Mouse (Mus musculus) spleen, adult 2 months (tissue): ENCODE data around the gene Ficd. TPM values are rescaled to one million over a fixed set of nuclear protein-coding genes. Genes with fewer than 3 reads are reported as not detected.
A peak's percentile ranks its signal among the peaks of the same experiment; 100 is the strongest.
"Not testable (repeated sequence)": the region's sequence is repeated elsewhere in the genome, so short reads cannot be mapped to it uniquely, and the experiment has no call there.

ENCODE experiments used
- DNase-seq, 2 experiments: peaks; one replicate each; pipeline versions ENCODE4 v3.0.0 to v3.0.0-alpha.2; 2012 to 2021; ENCODE audit warnings: low spot score in 2 of 2, low read depth in 1 of 2
- H3K27ac ChIP-seq: fragments of 200-500 bp; 2 replicates; pipeline ENCODE4 v1.5.1; 2012; ENCODE audit warnings: low read length, inconsistent platforms; ENCODE audit not compliant: insufficient read depth
- H3K27me3 ChIP-seq: fragments of 200-500 bp; 2 replicates; pipeline ENCODE4 v1.6.1; 2012; ENCODE audit warnings: mild to moderate bottlenecking, moderate library complexity, low read length, inconsistent platforms; ENCODE audit not compliant: control insufficient read depth, insufficient read depth
- H3K36me3 ChIP-seq: fragments of 200-500 bp; 2 replicates; pipeline ENCODE4 v1.6.1; 2012; ENCODE audit warnings: mild to moderate bottlenecking, low read length, inconsistent platforms; ENCODE audit not compliant: control insufficient read depth, insufficient read depth
- H3K4me1 ChIP-seq: fragments of 200-500 bp; 2 replicates; pipeline ENCODE4 v1.6.1; 2011; ENCODE audit warnings: inconsistent platforms; ENCODE audit not compliant: control insufficient read depth, insufficient read depth, insufficient read length
- H3K4me3 ChIP-seq: fragments of 200-500 bp; 2 replicates; pipeline ENCODE4 v1.5.1; 2011; ENCODE audit warnings: mild to moderate bottlenecking, inconsistent platforms; ENCODE audit not compliant: insufficient read depth, insufficient read length; ENCODE audit errors: extremely low read depth
- CTCF ChIP-seq: fragments of 200-500 bp; IDR thresholded peaks from 2 replicates; pipeline ENCODE4 v1.5.1; 2011; ENCODE audit warnings: mild to moderate bottlenecking, inconsistent platforms; ENCODE audit not compliant: insufficient read depth, insufficient read length, insufficient replicate concordance; ENCODE audit errors: extremely low read depth
- POLR2A ChIP-seq: fragments of 200-500 bp; IDR thresholded peaks from 2 replicates; pipeline ENCODE4 v1.6.1; 2011; ENCODE audit warnings: low read depth, low read length, inconsistent platforms
- WGBS: fragments of 180-500 bp; shearing (Covaris S2); methylation state at CpG from one replicate; pipeline ENCODE4 v1.1.7; 2018; 5-methylcytosine and 5-hydroxymethylcytosine counted together
- polyA plus RNA-seq: library from polyadenylated mRNA; depleted of rRNA; stranded (reverse); fragments of >200 nt; gene quantifications from 2 replicates; pipeline ENCODE4 v1.2.3, GENCODE M21; 2012

The Ficd gene
- polyA plus RNA-seq, 1 experiment: 5.0 TPM

DNA sequence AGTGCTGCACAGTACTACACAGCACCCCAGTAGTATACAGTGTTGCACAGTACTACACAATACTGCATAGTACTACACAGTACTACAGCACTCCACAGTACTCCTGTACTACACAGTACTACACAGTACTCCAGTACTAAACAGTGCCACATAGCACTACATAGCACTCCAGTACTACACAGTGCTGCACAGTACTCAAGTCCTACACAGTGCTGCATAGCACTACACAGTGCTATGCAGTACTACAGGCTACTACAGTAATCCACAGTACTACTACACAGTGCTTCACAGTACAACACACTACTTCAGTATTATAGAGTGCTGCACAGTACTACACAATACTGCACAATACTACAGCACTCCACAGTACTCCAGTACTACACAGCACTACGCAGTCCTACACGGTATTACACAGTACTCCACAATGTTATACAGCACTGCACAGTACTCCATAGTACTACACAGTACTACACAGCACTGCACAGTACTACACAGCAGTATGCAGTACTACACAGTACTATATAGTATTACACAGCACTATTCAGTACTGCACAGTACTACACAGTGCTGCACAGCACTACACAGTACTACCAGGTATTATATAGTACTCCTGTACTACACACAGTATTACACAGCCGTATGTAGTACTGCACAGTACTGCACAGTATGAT lies 44.6 kb downstream of the Ficd start:
- Histone ChIP-seq H3K4me3 (no peak overlapping the region), H3K36me3 (peaks cover 3% of the 10 kb centered on the region; the same call in 1 of the 2 replicates), H3K4me1 (peaks cover 17% of the 10 kb centered on the region; the same call in 1 of the 2 replicates), H3K27ac (no peak overlapping the region), H3K27me3 (no peaks in the 10 kb centered on the region)
- TF ChIP-seq CTCF (no peak), POLR2A (no peak)
- DNase-seq: no peak
- WGBS: 92% methylated on average over 3 of the region's 3 CpGs

DNA sequence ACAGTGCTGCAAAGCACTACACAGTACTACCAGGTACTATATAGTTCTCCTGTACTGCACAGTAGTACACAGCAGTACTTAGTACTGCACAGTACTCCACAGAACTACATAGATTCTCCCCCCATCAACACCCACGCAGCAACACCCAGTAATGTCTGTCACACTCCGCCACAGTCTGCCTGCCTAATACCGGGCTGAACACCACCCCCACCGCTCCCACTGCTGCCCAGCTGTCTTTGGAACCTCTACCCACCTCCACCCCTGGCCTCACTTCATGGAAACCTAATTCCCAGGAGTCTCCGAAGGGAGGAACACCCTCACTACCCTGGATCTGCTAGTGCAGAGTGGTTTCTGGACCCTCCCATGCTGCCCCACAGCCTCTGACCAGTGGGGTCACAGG lies 45.2 kb downstream of the Ficd start:
- Histone ChIP-seq H3K27ac (no peak overlapping the region), H3K27me3 (no peaks in the 10 kb centered on the region), H3K36me3 (no peaks in the 10 kb centered on the region), H3K4me3 (no peak overlapping the region), H3K4me1 (peaks cover 15% of the 10 kb centered on the region; the same call in 1 of the 2 replicates)
- DNase-seq: no peak
- TF ChIP-seq POLR2A (no peak), CTCF (no peak)
- 79% methylated on average over 5 of the region's 5 CpGs for WGBS

DNA sequence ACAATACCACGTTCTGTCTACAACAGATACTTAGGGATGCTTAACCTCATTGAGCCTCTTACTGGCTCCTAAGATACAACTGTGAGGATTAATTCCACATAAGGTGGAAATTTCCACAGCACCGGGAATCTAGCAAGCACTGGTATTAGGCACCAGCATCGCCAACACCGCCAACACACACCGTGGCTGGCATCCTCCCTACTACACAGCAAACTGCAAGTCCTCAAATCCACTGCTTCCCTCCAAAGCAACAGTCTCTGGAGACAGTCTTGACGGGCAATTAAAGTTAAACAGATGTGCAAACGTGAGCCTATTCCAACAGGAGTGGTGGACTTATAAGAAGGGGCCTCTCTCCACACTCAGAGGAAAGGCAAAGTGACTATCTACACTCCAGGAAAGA lies 45.7 kb downstream of the Ficd start:
- DNase-seq: no peak
- TF ChIP-seq POLR2A (no peak), CTCF (no peak)
- 86% methylated on average over 7 of the region's 7 CpGs for WGBS
- H3K27ac ChIP-seq: no peak overlapping the region
- H3K27me3 ChIP-seq: no peaks in the 10 kb centered on the region
- H3K4me1 ChIP-seq: peaks cover 11% of the 10 kb centered on the region; the same call in 1 of the 2 replicates
- no peak overlapping the region for H3K4me3 ChIP-seq
- H3K36me3 ChIP-seq: no peaks in the 10 kb centered on the region

DNA sequence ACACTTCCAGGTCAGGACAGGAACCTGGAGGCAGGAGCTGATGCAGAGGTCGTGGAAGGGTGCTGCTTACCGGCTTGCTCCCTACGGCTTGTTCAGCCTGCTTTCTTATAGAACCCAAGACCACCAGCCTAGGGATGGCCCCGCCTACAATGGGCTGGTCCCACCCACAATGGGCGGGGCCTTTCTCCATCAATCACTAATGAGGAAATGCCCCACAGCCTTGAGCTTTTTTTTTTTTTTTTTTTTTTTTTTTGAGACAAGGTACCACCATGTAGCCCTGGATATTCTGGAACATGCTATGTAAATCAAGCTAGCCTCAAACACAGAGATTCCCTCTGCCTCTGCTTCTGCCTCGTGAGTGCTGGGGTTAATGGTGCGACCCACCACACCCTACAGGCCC lies 46.3 kb downstream of the Ficd start:
- TF ChIP-seq POLR2A: no peak
- TF ChIP-seq CTCF: no peak
- Histone ChIP-seq H3K4me3 (no peak overlapping the region), H3K27ac (no peak overlapping the region), H3K27me3 (no peaks in the 10 kb centered on the region), H3K4me1 (peaks cover 5% of the 10 kb centered on the region; the same call in 1 of the 2 replicates), H3K36me3 (no peaks in the 10 kb centered on the region)
- 87% methylated on average over 7 of the region's 7 CpGs for WGBS
- DNase-seq: no peak

DNA sequence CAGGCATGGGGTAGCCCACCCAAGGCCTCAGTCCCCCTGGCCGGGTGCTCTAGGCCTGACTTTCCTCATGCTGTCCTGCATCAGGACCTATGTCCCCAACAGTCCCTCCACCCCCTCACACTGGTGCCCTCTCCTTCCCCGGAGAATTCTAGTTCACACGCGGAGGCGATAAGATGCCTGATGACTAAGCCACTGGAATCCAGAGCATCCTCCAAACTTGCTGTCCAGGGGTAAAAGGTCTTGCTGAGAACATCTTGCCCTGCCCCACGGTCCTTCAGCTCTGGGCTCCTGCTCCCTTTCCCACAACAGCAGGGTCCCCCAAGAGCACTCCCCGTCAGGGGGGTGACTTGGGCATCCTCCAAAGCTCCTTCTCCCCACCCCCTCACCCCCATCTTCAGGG lies 47.0 kb downstream of the Ficd start:
- no peak for DNase-seq
- Histone ChIP-seq H3K27me3 (no peaks in the 10 kb centered on the region), H3K27ac (no peak overlapping the region), H3K36me3 (no peaks in the 10 kb centered on the region), H3K4me3 (no peak overlapping the region), H3K4me1 (peaks cover 4% of the 10 kb centered on the region; the same call in 1 of the 2 replicates)
- 93% methylated on average over 7 of the region's 7 CpGs for WGBS
- TF ChIP-seq CTCF (no peak), POLR2A (no peak)

DNA sequence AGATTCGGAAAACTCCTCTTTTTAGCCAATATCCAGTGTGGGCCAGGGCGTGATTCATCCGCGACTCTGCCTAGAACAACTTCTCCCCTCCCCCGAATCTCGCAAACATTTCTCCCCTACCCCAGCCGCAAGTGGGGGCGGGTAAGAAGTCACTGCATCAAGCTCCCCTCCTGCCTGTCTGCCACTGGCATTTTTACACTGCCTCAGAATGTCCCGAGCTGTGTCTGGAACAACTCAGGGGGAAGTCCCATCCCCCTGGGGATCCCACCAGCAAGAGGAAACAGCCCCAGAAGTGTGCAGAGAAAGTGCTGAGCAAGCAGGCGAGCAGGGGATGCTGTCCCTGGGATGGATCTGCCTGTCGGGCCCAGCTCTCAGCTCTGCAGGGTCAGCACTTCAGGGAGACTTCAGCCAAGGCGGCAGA lies 48.0 kb downstream of the Ficd start:
- no peak overlapping the region for H3K27ac ChIP-seq
- TF ChIP-seq CTCF (no peak), POLR2A (no peak)
- no peak overlapping the region for H3K4me3 ChIP-seq
- H3K36me3 ChIP-seq: no peaks in the 10 kb centered on the region
- WGBS: 29% methylated on average over 12 of the region's 12 CpGs
- H3K27me3 ChIP-seq: no peaks in the 10 kb centered on the region
- H3K4me1 ChIP-seq: peaks cover 3% of the 10 kb centered on the region; the same call in 1 of the 2 replicates
- DNase-seq: peak in 1 of 2 experiments; percentile 59

DNA sequence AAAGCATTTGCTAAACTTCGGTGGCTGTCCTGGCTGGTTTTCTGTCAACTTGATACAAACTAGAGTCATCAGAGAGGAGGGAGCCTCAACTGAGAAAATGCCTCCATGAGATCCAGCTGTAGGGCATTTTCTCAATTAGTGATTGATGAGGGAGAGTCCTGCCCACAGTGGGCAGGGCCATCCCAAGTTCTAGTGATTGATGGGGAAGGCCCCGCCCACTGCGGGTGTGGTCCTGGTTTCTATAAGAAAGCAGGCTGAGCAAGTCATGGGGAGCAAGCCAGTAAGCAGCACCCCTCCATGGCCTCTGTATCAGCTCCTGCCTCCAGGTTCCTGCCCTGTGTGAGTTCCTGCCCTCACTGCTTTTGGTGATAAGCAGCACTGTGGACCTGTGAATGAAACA lies 48.5 kb downstream of the Ficd start:
- H3K4me3 ChIP-seq, H3K27me3 ChIP-seq, H3K36me3 ChIP-seq, H3K4me1 ChIP-seq, DNase-seq, H3K27ac ChIP-seq: not testable (repeated sequence)
- WGBS: 64% methylated on average over 3 of the region's 3 CpGs
